Mouse (Mus musculus) bone marrow, adult 2 months (tissue): ENCODE data around the gene Rgs7. TPM values are rescaled to one million over a fixed set of nuclear protein-coding genes. Genes with fewer than 3 reads are reported as not detected.

ENCODE experiments used
- H3K27ac ChIP-seq: fragments of 200-500 bp; 2 replicates; pipeline ENCODE4 v1.5.1; 2012; ENCODE audit warnings: low read depth, mild to moderate bottlenecking, control low read depth, inconsistent platforms, low read length; ENCODE audit not compliant: control insufficient read depth, poor library complexity, insufficient read depth
- H3K4me1 ChIP-seq: fragments of 200-500 bp; 2 replicates; pipeline ENCODE4 v1.6.1; 2011; ENCODE audit warnings: low read length; ENCODE audit not compliant: control insufficient read depth, insufficient read depth
- H3K4me3 ChIP-seq: fragments of 200-500 bp; replicated peaks from 2 replicates; pipeline ENCODE3; 2011; ENCODE audit warnings: mild to moderate bottlenecking, low read depth, low read length, control low read depth; ENCODE audit not compliant: control insufficient read depth
- CTCF ChIP-seq: fragments of 200-500 bp; IDR thresholded peaks from 2 replicates; pipeline ENCODE4 v1.5.1; 2011; ENCODE audit warnings: low read length, control low read depth; ENCODE audit not compliant: control insufficient read depth, insufficient read depth
- POLR2A ChIP-seq: fragments of 200-500 bp; IDR thresholded peaks from 2 replicates; pipeline ENCODE4 v1.6.1; 2011; ENCODE audit warnings: low read depth, mild to moderate bottlenecking, control low read depth, low read length, borderline replicate concordance; ENCODE audit not compliant: control insufficient read depth
- WGBS: fragments of 180-500 bp; shearing (Covaris S2); methylation state at CpG from one replicate; pipeline ENCODE4 v1.1.7; 2018; 5-methylcytosine and 5-hydroxymethylcytosine counted together
- polyA plus RNA-seq: library from polyadenylated mRNA; stranded (reverse); fragments of >200 nt; gene quantifications from 2 replicates; pipeline ENCODE4 v1.2.4, GENCODE M21; 2011; ENCODE audit warnings: low replicate concordance; ENCODE audit not compliant: missing spikeins, insufficient read depth, insufficient read length

Gene Rgs7
- polyA plus RNA-seq, 1 experiment = not detected

DNA sequence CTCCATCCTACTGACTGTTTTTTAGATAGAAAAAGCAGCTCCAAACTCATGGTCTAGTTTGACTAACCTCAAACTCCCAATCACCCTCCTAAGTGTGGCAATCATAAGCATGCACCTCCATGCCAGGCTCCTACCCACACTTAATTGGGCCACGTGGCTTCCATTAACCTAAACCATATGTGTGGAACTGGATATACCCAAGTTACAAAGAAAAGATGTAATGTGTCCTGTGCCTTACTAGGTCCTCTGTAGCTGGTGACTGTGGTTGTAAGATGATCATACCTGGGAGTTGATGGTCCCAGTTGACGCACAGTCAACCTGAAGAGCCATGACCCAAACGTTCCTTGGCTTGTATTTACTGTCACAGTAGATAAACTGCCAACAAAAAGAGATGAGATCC is 17.7 kb upstream of the Rgs7 start:
- WGBS = 78% methylated on average over 3 of the region's 3 CpGs
- Histone ChIP-seq H3K4me3 (no peak overlapping the region), H3K27ac (no peak overlapping the region), H3K4me1 (no peaks in the 10 kb centered on the region)
- TF ChIP-seq POLR2A (no peak), CTCF (no peak)

DNA sequence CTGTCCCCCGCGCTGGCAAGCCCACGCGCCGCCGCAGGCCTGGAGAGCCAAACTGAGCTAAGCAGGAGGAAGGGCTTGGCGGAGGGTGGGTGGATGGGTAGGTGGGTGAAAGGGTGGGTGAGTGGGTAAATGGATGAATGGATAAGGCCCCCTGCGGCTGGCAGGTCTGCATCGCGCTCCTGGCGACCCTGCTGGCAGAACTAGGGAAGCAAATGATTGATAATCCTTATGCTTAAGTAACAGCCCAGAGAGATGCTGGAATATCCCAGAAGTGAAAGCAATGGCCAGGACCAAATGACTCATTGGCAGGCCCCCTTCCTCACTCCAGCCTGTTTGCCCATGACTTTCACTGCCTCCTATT is 363 bp upstream of the Rgs7 start:
- peak overlapping the region; percentile 25 for H3K4me3 ChIP-seq
- no peak overlapping the region for H3K27ac ChIP-seq
- WGBS = 4% methylated on average over 11 of the region's 11 CpGs
- TF ChIP-seq POLR2A (no peak), CTCF (no peak)
- no peaks in the 10 kb centered on the region; the same call in 1 of the 2 replicates for H3K4me1 ChIP-seq

DNA sequence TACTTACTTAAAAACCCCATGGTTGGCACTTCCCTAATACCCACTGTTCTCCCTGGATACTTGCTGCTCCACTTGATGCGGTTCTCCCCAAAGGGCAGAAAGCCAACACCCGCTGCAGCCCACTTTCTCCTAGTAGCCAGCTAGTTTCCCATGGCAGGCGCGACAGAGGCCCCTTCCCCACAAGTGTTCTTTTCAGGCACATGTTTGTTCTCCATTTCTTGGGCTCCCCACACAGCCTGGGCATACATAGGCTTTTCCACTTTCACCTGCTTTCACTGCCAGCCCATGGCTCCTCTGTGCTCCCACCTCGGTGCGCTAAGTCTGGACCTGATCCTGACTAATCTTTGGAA is 814 bp downstream of the Rgs7 start:
- no peaks in the 10 kb centered on the region; the same call in 1 of the 2 replicates for H3K4me1 ChIP-seq
- 28% methylated on average over 6 of the region's 6 CpGs for WGBS
- H3K27ac ChIP-seq = no peak overlapping the region
- TF ChIP-seq CTCF = no peak
- no peak for TF ChIP-seq POLR2A
- H3K4me3 ChIP-seq = no peak overlapping the region

DNA sequence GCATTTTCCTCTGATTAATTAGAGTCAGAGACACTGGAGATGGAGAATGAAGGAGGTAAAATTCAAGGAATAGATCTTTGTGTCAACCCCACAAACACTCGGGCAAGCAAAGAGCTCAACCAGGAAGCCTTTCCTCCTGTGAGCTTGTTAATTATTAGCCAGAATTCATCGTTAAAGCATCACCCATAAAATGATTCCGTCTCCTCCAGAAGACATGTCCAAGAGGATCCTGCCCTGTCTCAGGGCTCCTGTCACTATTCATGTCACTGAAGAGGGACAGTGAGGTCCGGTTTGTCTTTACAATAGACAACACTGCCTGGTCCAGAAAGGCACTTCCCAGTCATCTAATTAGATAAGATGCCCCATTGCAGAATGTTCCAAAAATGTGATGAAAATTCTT is 7.2 kb downstream of the Rgs7 start:
- WGBS = 83% methylated on average over 4 of the region's 4 CpGs
- no peaks in the 10 kb centered on the region for H3K4me1 ChIP-seq
- H3K4me3 ChIP-seq = no peak overlapping the region
- no peak overlapping the region for H3K27ac ChIP-seq
- TF ChIP-seq CTCF (no peak), POLR2A (no peak)

DNA sequence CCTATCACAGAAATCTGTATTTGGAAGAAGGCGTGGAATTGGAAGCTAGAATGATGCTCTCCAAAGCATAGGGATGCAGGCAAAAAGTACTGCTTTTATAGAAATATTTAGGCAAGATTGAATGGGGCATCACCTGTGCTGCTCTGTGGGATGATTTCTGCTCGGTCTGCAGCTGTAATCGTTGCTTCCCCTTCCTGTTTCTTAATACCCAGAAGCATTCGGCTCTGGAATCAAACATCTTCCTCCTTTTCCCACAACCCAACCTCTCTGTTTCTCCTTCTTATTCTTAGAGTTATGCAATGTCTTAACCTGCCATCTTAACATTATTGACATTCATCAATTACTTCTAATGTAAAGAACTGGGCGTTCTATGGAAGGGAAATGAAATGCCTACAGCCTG is 19.2 kb downstream of the Rgs7 start:
- H3K4me3 ChIP-seq = no peak overlapping the region
- no peak for TF ChIP-seq CTCF
- no peak for TF ChIP-seq POLR2A
- H3K27ac ChIP-seq = no peak overlapping the region
- peaks cover 3% of the 10 kb centered on the region for H3K4me1 ChIP-seq
- WGBS = 31% methylated on average over 5 of the region's 5 CpGs

DNA sequence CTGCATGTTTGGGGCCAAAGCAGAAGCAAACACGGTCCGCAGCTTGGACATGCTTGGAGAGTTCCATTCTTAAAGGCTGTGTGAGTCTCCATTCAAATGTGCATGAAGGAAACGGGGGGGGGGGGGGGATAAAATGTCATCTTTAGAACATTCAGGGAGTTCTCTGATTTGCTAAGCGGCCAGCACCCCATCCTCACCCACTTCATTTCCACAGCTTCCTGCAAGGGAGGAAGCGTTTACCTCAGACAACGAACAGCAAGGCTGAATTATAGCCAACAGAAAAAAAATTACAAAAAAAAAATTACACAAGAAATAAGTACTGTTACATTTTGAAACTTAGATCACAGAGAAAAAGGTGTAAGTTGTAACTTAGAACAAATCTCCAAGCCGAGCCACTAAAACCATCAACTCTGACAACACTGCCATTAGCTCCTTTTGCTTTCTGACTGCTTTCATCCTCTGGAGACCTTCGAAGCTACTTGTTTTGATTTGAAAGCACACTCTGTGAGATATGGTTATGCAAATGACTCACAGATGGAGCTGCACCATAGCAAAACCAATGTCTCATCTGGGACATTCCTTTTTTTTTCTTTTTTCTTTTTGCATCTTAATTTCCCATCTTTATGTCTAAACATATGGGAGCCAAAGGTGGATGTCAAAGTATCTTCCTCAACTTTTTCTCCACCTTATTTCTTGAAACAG is 23.1 kb downstream of the Rgs7 start:
- H3K4me1 ChIP-seq = peaks cover 3% of the 10 kb centered on the region
- H3K4me3 ChIP-seq = no peak overlapping the region
- no peak for TF ChIP-seq CTCF
- TF ChIP-seq POLR2A = no peak
- 4% methylated on average over 8 of the region's 8 CpGs for WGBS
- H3K27ac ChIP-seq = no peak overlapping the region

DNA sequence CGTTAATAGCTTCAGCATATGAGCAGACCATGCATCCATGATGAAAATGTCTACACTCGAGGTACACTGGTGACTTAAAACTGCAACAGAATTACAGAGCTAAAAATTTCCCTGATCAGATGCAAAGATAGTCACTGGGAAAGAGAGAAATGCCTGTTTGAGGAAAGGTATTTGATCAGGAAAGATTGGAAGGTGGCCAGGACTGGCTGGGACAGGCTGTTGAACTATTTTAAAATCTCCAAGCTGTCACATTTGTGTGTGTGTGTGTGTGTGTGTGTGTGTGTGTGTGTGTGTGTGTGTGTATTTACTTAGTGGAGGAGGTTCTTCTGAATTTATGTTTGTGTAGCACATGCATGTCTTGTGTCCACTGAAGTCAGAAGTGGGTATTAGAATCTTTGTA is 27.7 kb downstream of the Rgs7 start:
- TF ChIP-seq POLR2A (no peak), CTCF (no peak)
- Histone ChIP-seq H3K4me1 (peaks cover 1% of the 10 kb centered on the region; the same call in 1 of the 2 replicates), H3K4me3 (no peak overlapping the region), H3K27ac (no peak overlapping the region)
- WGBS = 62% methylated on average over 2 of the region's 2 CpGs

DNA sequence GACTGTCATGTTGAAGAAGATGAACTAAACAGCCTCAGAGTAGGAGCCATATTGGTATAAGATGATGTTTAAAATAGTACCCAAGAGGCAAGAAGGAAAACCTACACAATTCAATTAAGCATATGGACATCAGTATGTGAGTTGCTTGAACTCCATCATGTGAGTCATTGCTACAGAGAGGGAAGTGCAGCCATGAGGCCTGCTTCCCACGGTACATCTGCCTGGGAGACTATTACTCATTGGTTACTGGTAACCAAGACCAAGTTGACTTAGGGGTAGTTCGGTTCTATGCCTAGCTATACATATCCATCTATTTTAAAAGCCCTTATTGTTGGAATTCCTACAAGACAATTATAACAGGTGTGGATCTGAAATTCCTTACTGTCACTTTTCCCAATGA is 29.9 kb downstream of the Rgs7 start:
- WGBS = 72% methylated on average over 2 of the region's 2 CpGs
- TF ChIP-seq POLR2A (no peak), CTCF (no peak)

DNA sequence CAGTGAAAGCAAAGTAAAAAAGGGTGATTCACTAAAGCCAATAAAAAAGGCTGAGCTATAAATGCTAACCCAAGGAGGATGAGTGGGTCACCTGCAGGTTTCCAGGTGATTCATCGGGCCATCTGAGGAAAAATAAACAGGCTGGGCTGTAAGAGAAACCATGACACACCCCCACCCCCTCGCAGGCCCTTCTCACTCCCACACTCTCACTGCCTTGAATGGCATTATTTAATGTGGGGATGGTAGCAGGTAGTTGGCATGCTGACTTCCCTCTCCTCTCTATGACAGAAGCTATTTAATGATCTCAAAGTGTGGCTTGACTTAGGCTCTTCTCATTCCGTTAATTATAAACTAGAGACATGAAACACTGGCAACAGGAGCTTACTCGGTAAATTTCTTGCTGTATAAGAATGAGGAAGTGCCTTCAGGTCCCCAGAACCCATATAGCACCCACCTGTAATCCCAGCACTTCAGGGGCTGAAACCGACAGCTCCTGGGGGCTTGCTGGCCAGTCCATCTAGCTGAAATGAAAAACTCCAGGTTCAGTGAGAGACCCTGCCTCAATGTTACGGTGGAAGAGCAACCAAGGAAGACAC is 38.2 kb downstream of the Rgs7 start:
- TF ChIP-seq CTCF = no peak
- TF ChIP-seq POLR2A = no peak
- Histone ChIP-seq H3K4me3 (no peak overlapping the region), H3K4me1 (no peaks in the 10 kb centered on the region), H3K27ac (no peak overlapping the region)
- 58% methylated on average over 6 of the region's 6 CpGs for WGBS

More for the DNA sequence above, 29.9 kb downstream of the Rgs7 start:
- H3K27ac ChIP-seq = no peak overlapping the region
- no peak overlapping the region for H3K4me3 ChIP-seq
- no peaks in the 10 kb centered on the region for H3K4me1 ChIP-seq
